Mouse (Mus musculus) hindbrain, embryonic 13.5 days (tissue): ENCODE data around the gene Disc1. TPM values are rescaled to one million over a fixed set of nuclear protein-coding genes. Genes with fewer than 3 reads are reported as not detected.

Source experiments
- ATAC-seq: fragments of 200-750 bp; cut with Nextera tagmentation; 2 replicates; pipeline ENCODE4 v1.8.0; 2017; ENCODE audit warnings: moderate TSS enrichment; ENCODE audit not compliant: low FRiP score
- H3K27ac ChIP-seq: fragments of 300-500 bp; sonication (generic); 2 replicates; pipeline ENCODE4 v1.5.1; 2015; ENCODE audit warnings: inconsistent platforms, mild to moderate bottlenecking, moderate library complexity
- H3K27me3 ChIP-seq: fragments of 300-500 bp; sonication (generic); 2 replicates; pipeline ENCODE4 v1.6.1; 2015; ENCODE audit warnings: mild to moderate bottlenecking, inconsistent platforms
- H3K36me3 ChIP-seq: fragments of 300-500 bp; sonication (generic); 2 replicates; pipeline ENCODE4 v1.6.1; 2015; ENCODE audit warnings: mild to moderate bottlenecking, inconsistent platforms
- H3K4me1 ChIP-seq: fragments of 300-500 bp; sonication (generic); replicated peaks from 2 replicates; pipeline ENCODE4 v1.6.1; 2015; ENCODE audit warnings: inconsistent platforms
- H3K4me2 ChIP-seq: fragments of 300-500 bp; sonication (generic); 2 replicates; pipeline ENCODE4 v1.6.1; 2015; ENCODE audit warnings: inconsistent platforms, mild to moderate bottlenecking, moderate library complexity
- H3K4me3 ChIP-seq: fragments of 300-500 bp; sonication (generic); 2 replicates; pipeline ENCODE4 v1.5.1; 2015; ENCODE audit warnings: mild to moderate bottlenecking, inconsistent platforms
- H3K9ac ChIP-seq: fragments of 300-500 bp; sonication (generic); 2 replicates; pipeline ENCODE4 v1.6.1; 2015; ENCODE audit warnings: mild to moderate bottlenecking, inconsistent platforms
- H3K9me3 ChIP-seq: fragments of 300-500 bp; sonication (generic); 2 replicates; pipeline ENCODE4 v1.6.1; 2016; ENCODE audit warnings: inconsistent platforms
- WGBS: fragments of 180-500 bp; shearing (Covaris S2); methylation state at CpG from one replicate; pipeline ENCODE4 v1.1.7; 2015; 5-methylcytosine and 5-hydroxymethylcytosine counted together
- polyA plus RNA-seq: library from polyadenylated mRNA; unstranded; fragments of >200 nt; fragmentation: Nextera tagmentation; extraction: Ambion mirVana; gene quantifications from 2 replicates; pipeline ENCODE4 v1.2.1, GENCODE M21; 2015

The Disc1 gene
- polyA plus RNA-seq, 1 experiment from 2014 or later: 1.3 TPM

GRCm38 (mm10) chr8:125139689-125140150, 85.7 kb downstream of the Disc1 start:
- H3K9me3 ChIP-seq: no peaks in the 10 kb centered on the region
- no peak overlapping the region for H3K4me2 ChIP-seq
- peaks cover 70% of the 10 kb centered on the region for H3K4me1 ChIP-seq
- no peak overlapping the region; the same call in 1 of the 2 replicates for H3K9ac ChIP-seq
- H3K27me3 ChIP-seq: 0 out of 2 replicates have a peak, but pooled peaks cover 4% of the 10 kb centered on the region
- ATAC-seq: peak; percentile 84
- peak overlapping the region; percentile 78 for H3K27ac ChIP-seq
- no peak overlapping the region for H3K4me3 ChIP-seq
- H3K36me3 ChIP-seq: no peaks in the 10 kb centered on the region
- 42% methylated on average over 13 of the region's 13 CpGs for WGBS

GRCm38 (mm10) chr8:125140965-125141364, 87.0 kb downstream of the Disc1 start:
- Histone ChIP-seq H3K27me3 (no peaks in the 10 kb centered on the region), H3K27ac (no peak overlapping the region), H3K4me3 (no peak overlapping the region), H3K9me3 (no peaks in the 10 kb centered on the region), H3K4me1 (peaks cover 58% of the 10 kb centered on the region), H3K36me3 (no peaks in the 10 kb centered on the region), H3K9ac (no peak overlapping the region), H3K4me2 (no peak overlapping the region)
- 89% methylated on average over 7 of the region's 7 CpGs for WGBS
- ATAC-seq: no peak

- Histone ChIP-seq H3K9ac (no peak overlapping the region), H3K9me3 (no peaks in the 10 kb centered on the region), H3K27ac (no peak overlapping the region), H3K27me3 (peaks cover 27% of the 10 kb centered on the region), H3K4me1 (peaks cover 10% of the 10 kb centered on the region), H3K4me2 (no peak overlapping the region), H3K4me3 (no peak overlapping the region), H3K36me3 (no peaks in the 10 kb centered on the region)
- ATAC-seq: no peak; the same call in 1 of the 2 replicates
- 56% methylated on average over 20 of the region's 20 CpGs for WGBS
Observed at GRCm38 (mm10) chr8:125156863-125157640, 103.1 kb downstream of the Disc1 start.

GRCm38 (mm10) chr8:125157641-125158005, 103.6 kb downstream of the Disc1 start:
- ATAC-seq: no peak
- H3K27me3 ChIP-seq: peaks cover 27% of the 10 kb centered on the region

GRCm38 (mm10) chr8:125159387-125159786, 105.4 kb downstream of the Disc1 start:
- H3K4me1 ChIP-seq: peaks cover 15% of the 10 kb centered on the region
- no peaks in the 10 kb centered on the region for H3K36me3 ChIP-seq
- no peak overlapping the region for H3K9ac ChIP-seq
- WGBS: 19% methylated on average over 12 of the region's 12 CpGs
- no peak overlapping the region for H3K4me3 ChIP-seq
- H3K4me2 ChIP-seq: no peak overlapping the region
- peaks cover 32% of the 10 kb centered on the region for H3K27me3 ChIP-seq
- H3K27ac ChIP-seq: no peak overlapping the region
- no peaks in the 10 kb centered on the region for H3K9me3 ChIP-seq
- ATAC-seq: no peak

More at GRCm38 (mm10) chr8:125157641-125158005, 103.6 kb downstream of the Disc1 start:
- 75% methylated on average over 5 of the region's 5 CpGs for WGBS
- Histone ChIP-seq H3K9me3 (no peaks in the 10 kb centered on the region), H3K4me2 (no peak overlapping the region), H3K4me3 (no peak overlapping the region), H3K36me3 (no peaks in the 10 kb centered on the region), H3K4me1 (peaks cover 12% of the 10 kb centered on the region), H3K9ac (no peak overlapping the region), H3K27ac (no peak overlapping the region)

- Histone ChIP-seq H3K4me3 (no peak overlapping the region), H3K9me3 (no peaks in the 10 kb centered on the region), H3K27ac (no peak overlapping the region), H3K4me1 (peaks cover 18% of the 10 kb centered on the region), H3K9ac (no peak overlapping the region), H3K36me3 (no peaks in the 10 kb centered on the region), H3K4me2 (no peak overlapping the region), H3K27me3 (peaks cover 26% of the 10 kb centered on the region)
- WGBS: 89% methylated on average over 10 of the region's 10 CpGs
- no peak for ATAC-seq
Observed at GRCm38 (mm10) chr8:125163491-125163890, 109.5 kb downstream of the Disc1 start.

GRCm38 (mm10) chr8:125163906-125164305, 109.9 kb downstream of the Disc1 start:
- Histone ChIP-seq H3K27ac (no peak overlapping the region), H3K9me3 (no peaks in the 10 kb centered on the region), H3K9ac (no peak overlapping the region), H3K4me1 (peaks cover 18% of the 10 kb centered on the region), H3K36me3 (no peaks in the 10 kb centered on the region), H3K4me2 (no peak overlapping the region), H3K4me3 (no peak overlapping the region), H3K27me3 (peaks cover 22% of the 10 kb centered on the region)
- no peak for ATAC-seq
- 89% methylated on average over 6 of the region's 6 CpGs for WGBS

- Histone ChIP-seq H3K27ac (no peak overlapping the region), H3K9ac (no peak overlapping the region), H3K4me3 (no peak overlapping the region), H3K4me1 (peaks cover 26% of the 10 kb centered on the region), H3K9me3 (no peaks in the 10 kb centered on the region), H3K36me3 (no peaks in the 10 kb centered on the region), H3K4me2 (no peak overlapping the region), H3K27me3 (peaks cover 7% of the 10 kb centered on the region; the same call in 1 of the 2 replicates)
- 72% methylated on average over 11 of the region's 11 CpGs for WGBS
- no peak for ATAC-seq
Observed at GRCm38 (mm10) chr8:125165505-125166446, 111.8 kb downstream of the Disc1 start.

- no peaks in the 10 kb centered on the region for H3K9me3 ChIP-seq
- H3K27me3 ChIP-seq: 0 out of 2 replicates have a peak, but pooled peaks cover 5% of the 10 kb centered on the region
- H3K4me3 ChIP-seq: no peak overlapping the region
- H3K36me3 ChIP-seq: no peaks in the 10 kb centered on the region
- ATAC-seq: no peak
- H3K4me1 ChIP-seq: peaks cover 26% of the 10 kb centered on the region
- H3K9ac ChIP-seq: no peak overlapping the region
- WGBS: 47% methylated on average over 6 of the region's 6 CpGs
- no peak overlapping the region for H3K27ac ChIP-seq
- H3K4me2 ChIP-seq: no peak overlapping the region
Observed at GRCm38 (mm10) chr8:125166545-125166944, 112.5 kb downstream of the Disc1 start.

GRCm38 (mm10) chr8:125166988-125167387, 113.0 kb downstream of the Disc1 start:
- Histone ChIP-seq H3K27me3 (0 out of 2 replicates have a peak, but pooled peaks cover 5% of the 10 kb centered on the region), H3K9me3 (no peaks in the 10 kb centered on the region), H3K36me3 (no peaks in the 10 kb centered on the region), H3K27ac (no peak overlapping the region), H3K4me2 (no peak overlapping the region), H3K4me3 (no peak overlapping the region), H3K9ac (no peak overlapping the region), H3K4me1 (peaks cover 26% of the 10 kb centered on the region)
- ATAC-seq: no peak
- WGBS: 28% methylated on average over 9 of the region's 9 CpGs

GRCm38 (mm10) chr8:125169628-125170027, 115.6 kb downstream of the Disc1 start:
- no peak overlapping the region for H3K4me3 ChIP-seq
- peak overlapping the region; percentile 55 for H3K27ac ChIP-seq
- H3K9ac ChIP-seq: no peak overlapping the region
- no peaks in the 10 kb centered on the region for H3K9me3 ChIP-seq
- H3K4me2 ChIP-seq: no peak overlapping the region
- H3K4me1 ChIP-seq: peaks cover 28% of the 10 kb centered on the region
- no peaks in the 10 kb centered on the region for H3K27me3 ChIP-seq
- WGBS: 35% methylated on average over 3 of the region's 3 CpGs
- no peak for ATAC-seq
- no peaks in the 10 kb centered on the region for H3K36me3 ChIP-seq

GRCm38 (mm10) chr8:125171531-125171930, 117.5 kb downstream of the Disc1 start:
- ATAC-seq: no peak
- no peak overlapping the region for H3K27ac ChIP-seq
- H3K9me3 ChIP-seq: no peaks in the 10 kb centered on the region
- peaks cover 28% of the 10 kb centered on the region for H3K4me1 ChIP-seq
- WGBS: 91% methylated on average over 2 of the region's 2 CpGs
- H3K9ac ChIP-seq: no peak overlapping the region
- H3K36me3 ChIP-seq: no peaks in the 10 kb centered on the region
- H3K4me2 ChIP-seq: no peak overlapping the region
- no peaks in the 10 kb centered on the region for H3K27me3 ChIP-seq
- no peak overlapping the region for H3K4me3 ChIP-seq
